Mouse (Mus musculus): Measurements from ENCODE around the gene Clip3.

- no peak for TF ChIP-seq CTCF (IDR thresholded peaks at IDR 0.05; ENCODE audit: low read depth, low read length)
- no peak for TF ChIP-seq GATA1 (IDR thresholded peaks at IDR 0.05; ENCODE audit: borderline replicate concordance, low read length)
- no peak for TF ChIP-seq POLR2AphosphoS5 (IDR thresholded peaks at IDR 0.05; ENCODE audit: insufficient replicate concordance, low read depth, low read length)
Measured at GRCm38 (mm10) chr7:30269641-30270040, 21.9 kb upstream of the Clip3 start.
